Comparison of ENCODE assay signal across 8 mouse cellular contexts in the genomic region with DNA sequence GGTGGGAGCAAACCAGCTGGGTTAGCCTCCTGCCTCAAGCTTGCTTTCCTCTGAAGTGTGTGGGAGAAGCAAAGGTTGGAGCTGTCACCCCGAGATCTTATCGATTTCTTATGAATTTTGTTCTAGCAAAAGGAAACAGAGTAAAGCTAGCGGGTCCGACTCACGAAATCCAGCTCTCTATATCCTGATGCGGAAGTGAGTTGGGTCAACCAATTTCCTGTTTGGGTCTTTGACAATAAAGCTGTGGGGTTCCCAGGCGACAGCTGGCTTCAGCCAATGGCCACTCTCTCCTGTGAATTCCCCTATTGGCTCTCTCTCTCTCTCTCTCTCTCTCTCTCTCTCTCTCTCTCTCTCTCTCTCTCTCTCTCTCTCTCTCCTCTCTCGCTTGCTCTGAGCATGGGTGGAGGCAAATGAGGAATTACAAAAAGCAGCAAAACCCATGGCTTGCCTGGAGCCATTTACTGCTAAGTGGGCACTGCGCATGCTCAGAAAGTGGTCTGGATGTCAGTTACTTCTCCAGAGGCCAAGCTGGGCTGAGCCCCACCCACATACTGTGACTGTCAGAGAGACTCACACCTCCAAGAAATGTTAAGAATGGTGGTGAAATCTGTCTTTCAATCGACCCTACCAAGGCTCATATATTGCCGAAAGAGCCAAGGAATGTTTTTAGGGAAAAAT.
A peak's percentile ranks its signal among the peaks of the same experiment; 100 is the strongest.
DNase-seq lines count a peak whose midpoint lies in the region; ATAC-seq lines count a peak whose summit lies in the region.

No protein-coding gene starts in this region.

- no peak overlapping the region for H3K4me2 ChIP-seq in kidney, embryonic 14.5 days (replicated peaks; ENCODE audit: low read depth, low read length)
- H3K4me2 ChIP-seq in intestine, embryonic 16.5 days (ENCODE audit: low read depth, low read length): no peak overlapping the region

- no peaks in the 10 kb centered on the region for H3K27me3 ChIP-seq in kidney, embryonic 14.5 days (ENCODE audit: control insufficient read depth, insufficient read depth, low read length)
- no peaks in the 10 kb centered on the region for H3K27me3 ChIP-seq in intestine, embryonic 16.5 days (replicated peaks; ENCODE audit: control insufficient read depth, insufficient read depth, low read length)

- 0 out of 2 replicates have a peak, but pooled peaks have one; percentile 11 for ATAC-seq in kidney, embryonic 14.5 days (ENCODE audit: low FRiP score, low TSS enrichment)
- ATAC-seq in intestine, embryonic 16.5 days: no peak
- ATAC-seq in megakaryocyte, adult 5-6 weeks (ENCODE audit: poor library complexity, severe bottlenecking): peak; percentile 41
- ATAC-seq in frontal cortex, adult (ENCODE audit: low TSS enrichment): no peak
- no peak for ATAC-seq in erythroid progenitor cell, adult 5-6 weeks (replicated peaks; ENCODE audit: low FRiP score, poor library complexity, severe bottlenecking)

- H3K9ac ChIP-seq in kidney, embryonic 14.5 days (ENCODE audit: low read depth, low read length): no peak overlapping the region
- H3K9ac ChIP-seq in intestine, embryonic 16.5 days (ENCODE audit: low read depth, low read length): no peak overlapping the region

- H3K27ac ChIP-seq in kidney, embryonic 14.5 days (ENCODE audit: low read depth, low read length): peak overlapping the region; percentile 1; the same call in 1 of the 2 replicates
- 0 out of 2 replicates have a peak overlapping the region, but pooled peaks have one; percentile 17 for H3K27ac ChIP-seq in intestine, embryonic 16.5 days (ENCODE audit: low read length)

- 53% methylated on average over 11 of the region's 11 CpGs for WGBS in kidney, embryonic 14.5 days
- 63% methylated on average over 11 of the region's 11 CpGs for WGBS in intestine, embryonic 16.5 days

- DNase-seq in kidney, adult 8-10 months: no peak
- peak; percentile 65 for DNase-seq in T-cell, adult 2 months (ENCODE audit: low spot score)
- no peak for DNase-seq in cerebellum, adult 11-12 months

- no peaks in the 10 kb centered on the region for H3K9me3 ChIP-seq in kidney, embryonic 14.5 days (ENCODE audit: control insufficient read depth, low read length)
- H3K9me3 ChIP-seq in intestine, embryonic 16.5 days (ENCODE audit: control insufficient read depth, low read length): no peaks in the 10 kb centered on the region

- H3K36me3 ChIP-seq in kidney, embryonic 14.5 days (ENCODE audit: control insufficient read depth, insufficient read depth, low read length): no peaks in the 10 kb centered on the region
- H3K36me3 ChIP-seq in intestine, embryonic 16.5 days (ENCODE audit: control insufficient read depth, insufficient read depth, low read length): no peaks in the 10 kb centered on the region

- no peak overlapping the region for H3K4me3 ChIP-seq in kidney, embryonic 14.5 days (ENCODE audit: low read length)
- H3K4me3 ChIP-seq in intestine, embryonic 16.5 days (ENCODE audit: low read length): no peak overlapping the region

- H3K4me1 ChIP-seq in kidney, embryonic 14.5 days (ENCODE audit: control insufficient read depth, insufficient read depth, low read length): peaks cover 34% of the 10 kb centered on the region
- H3K4me1 ChIP-seq in intestine, embryonic 16.5 days (ENCODE audit: control insufficient read depth, insufficient read depth, low read length): peaks cover 31% of the 10 kb centered on the region

Comparison
In these comparisons a context has a peak if more than half of its experiments do, and no peak if none do; other contexts are left out.
1. ATAC-seq: peak in kidney, embryonic 14.5 days (single experiment) and megakaryocyte, adult 5-6 weeks (single experiment); none in intestine, embryonic 16.5 days (single experiment), frontal cortex, adult (single experiment) and erythroid progenitor cell, adult 5-6 weeks (single experiment).